Mouse (Mus musculus): Measurements from ENCODE around the gene Dock6. TPM values are rescaled to one million over a fixed set of nuclear protein-coding genes. Genes with fewer than 3 reads are reported as not detected.

The Dock6 gene
- polyA plus RNA-seq, 1 experiment = 50.1 TPM

GRCm38 (mm10) chr9:21847425-21847824 lies 5.0 kb downstream of the Dock6 start:
- DNase-seq (ENCODE audit: extremely low spot score in 1 of 2, low spot score in 1 of 2) = no peak

GRCm38 (mm10) chr9:21846755-21847341 lies 5.6 kb downstream of the Dock6 start:
- no peak for DNase-seq (ENCODE audit: extremely low spot score in 1 of 2, low spot score in 1 of 2)

GRCm38 (mm10) chr9:21845381-21846080 lies 6.9 kb downstream of the Dock6 start:
- no peak for DNase-seq (ENCODE audit: extremely low spot score in 1 of 2, low spot score in 1 of 2)

- DNase-seq (ENCODE audit: extremely low spot score in 1 of 2, low spot score in 1 of 2) = peak in 1 of 2 experiments; percentile 58
Observed at GRCm38 (mm10) chr9:21843086-21843485, 9.3 kb downstream of the Dock6 start.

- no peak for DNase-seq (ENCODE audit: extremely low spot score in 1 of 2, low spot score in 1 of 2)
Observed at GRCm38 (mm10) chr9:21842391-21842790, 10.0 kb downstream of the Dock6 start.

- DNase-seq (ENCODE audit: extremely low spot score in 1 of 2, low spot score in 1 of 2) = no peak
Observed at GRCm38 (mm10) chr9:21841340-21841739, 11.1 kb downstream of the Dock6 start.

GRCm38 (mm10) chr9:21840115-21840787 lies 12.2 kb downstream of the Dock6 start:
- peak in 1 of 2 experiments; percentile 67 for DNase-seq (ENCODE audit: extremely low spot score in 1 of 2, low spot score in 1 of 2)

- DNase-seq (ENCODE audit: extremely low spot score in 1 of 2, low spot score in 1 of 2) = no peak
Observed at GRCm38 (mm10) chr9:21837690-21838089, 14.7 kb downstream of the Dock6 start.

GRCm38 (mm10) chr9:21835258-21835912 lies 17.1 kb downstream of the Dock6 start, which contains the start of gene Angptl8:
Gene Angptl8, plus strand, starts transcription at chr9:21835510.
- DNase-seq (ENCODE audit: extremely low spot score in 1 of 2, low spot score in 1 of 2) = no peak

GRCm38 (mm10) chr9:21831558-21832240 lies 20.7 kb downstream of the Dock6 start:
- no peak for DNase-seq (ENCODE audit: extremely low spot score in 1 of 2, low spot score in 1 of 2)

GRCm38 (mm10) chr9:21830936-21831335 lies 21.5 kb downstream of the Dock6 start:
- DNase-seq (ENCODE audit: extremely low spot score in 1 of 2, low spot score in 1 of 2) = no peak

- no peak for DNase-seq (ENCODE audit: extremely low spot score in 1 of 2, low spot score in 1 of 2)
Observed at GRCm38 (mm10) chr9:21830461-21830850, 22.0 kb downstream of the Dock6 start.

GRCm38 (mm10) chr9:21829834-21830460 lies 22.5 kb downstream of the Dock6 start:
- DNase-seq (ENCODE audit: extremely low spot score in 1 of 2, low spot score in 1 of 2) = no peak

GRCm38 (mm10) chr9:21824366-21824765 lies 28.1 kb downstream of the Dock6 start:
- DNase-seq (ENCODE audit: extremely low spot score in 1 of 2, low spot score in 1 of 2) = no peak

GRCm38 (mm10) chr9:21823957-21824356 lies 28.5 kb downstream of the Dock6 start:
- no peak for DNase-seq (ENCODE audit: extremely low spot score in 1 of 2, low spot score in 1 of 2)

- DNase-seq (ENCODE audit: extremely low spot score in 1 of 2, low spot score in 1 of 2) = no peak
Observed at GRCm38 (mm10) chr9:21822686-21823085, 29.7 kb downstream of the Dock6 start.

GRCm38 (mm10) chr9:21820183-21820582 lies 32.3 kb downstream of the Dock6 start:
- no peak for DNase-seq (ENCODE audit: extremely low spot score in 1 of 2, low spot score in 1 of 2)

GRCm38 (mm10) chr9:21819181-21819729 lies 33.2 kb downstream of the Dock6 start:
- DNase-seq (ENCODE audit: extremely low spot score in 1 of 2, low spot score in 1 of 2) = no peak

- no peak for DNase-seq (ENCODE audit: extremely low spot score in 1 of 2, low spot score in 1 of 2)
Observed at GRCm38 (mm10) chr9:21818561-21818960, 33.9 kb downstream of the Dock6 start.

GRCm38 (mm10) chr9:21818125-21818524 lies 34.3 kb downstream of the Dock6 start:
- no peak for DNase-seq (ENCODE audit: extremely low spot score in 1 of 2, low spot score in 1 of 2)
